Mouse (Mus musculus): ENCODE measurements around the gene Scaf4.

Gene Scaf4

DNA sequence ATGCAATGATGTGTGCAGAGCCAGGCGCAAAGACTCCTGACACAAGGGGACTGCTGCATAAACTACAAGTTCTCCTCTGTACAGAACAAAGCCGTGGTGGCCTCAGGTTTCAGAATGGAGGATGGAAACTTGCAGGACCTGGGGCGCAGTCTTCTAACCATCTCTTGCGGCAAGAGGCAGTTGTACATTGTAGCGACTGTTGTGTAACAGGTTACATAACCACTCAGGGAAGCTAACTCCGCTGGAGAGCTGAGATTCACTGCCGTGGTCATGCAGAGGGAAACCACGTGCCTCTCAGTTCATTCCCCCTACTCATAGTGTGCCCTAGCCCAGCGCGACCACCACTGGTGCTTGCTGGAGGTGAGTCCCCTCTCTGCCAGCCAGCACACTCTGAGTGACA, 85.1 kb downstream of the Scaf4 start:
- DNase-seq (ENCODE audit: low read depth) = no peak

DNA sequence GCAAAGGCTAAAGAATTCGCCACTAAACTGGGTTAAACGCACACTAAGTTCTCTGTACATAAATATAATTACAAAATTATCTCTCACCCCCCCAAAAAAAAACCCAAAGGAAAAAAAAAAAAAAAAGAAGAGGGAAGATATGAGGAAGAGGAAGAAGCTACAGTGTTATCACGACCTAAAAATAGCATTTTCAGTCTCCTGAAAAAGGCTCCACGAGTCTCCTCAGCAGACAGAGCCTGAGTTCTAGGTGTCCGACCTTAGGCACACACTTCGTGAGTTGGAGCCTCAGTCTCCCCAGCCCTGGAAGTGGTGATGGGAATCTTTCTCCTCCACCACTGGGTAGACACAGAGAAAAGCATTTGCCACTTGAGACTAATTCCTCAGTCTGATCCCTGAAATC, 85.7 kb downstream of the Scaf4 start:
- no peak for DNase-seq (ENCODE audit: low read depth)

DNA sequence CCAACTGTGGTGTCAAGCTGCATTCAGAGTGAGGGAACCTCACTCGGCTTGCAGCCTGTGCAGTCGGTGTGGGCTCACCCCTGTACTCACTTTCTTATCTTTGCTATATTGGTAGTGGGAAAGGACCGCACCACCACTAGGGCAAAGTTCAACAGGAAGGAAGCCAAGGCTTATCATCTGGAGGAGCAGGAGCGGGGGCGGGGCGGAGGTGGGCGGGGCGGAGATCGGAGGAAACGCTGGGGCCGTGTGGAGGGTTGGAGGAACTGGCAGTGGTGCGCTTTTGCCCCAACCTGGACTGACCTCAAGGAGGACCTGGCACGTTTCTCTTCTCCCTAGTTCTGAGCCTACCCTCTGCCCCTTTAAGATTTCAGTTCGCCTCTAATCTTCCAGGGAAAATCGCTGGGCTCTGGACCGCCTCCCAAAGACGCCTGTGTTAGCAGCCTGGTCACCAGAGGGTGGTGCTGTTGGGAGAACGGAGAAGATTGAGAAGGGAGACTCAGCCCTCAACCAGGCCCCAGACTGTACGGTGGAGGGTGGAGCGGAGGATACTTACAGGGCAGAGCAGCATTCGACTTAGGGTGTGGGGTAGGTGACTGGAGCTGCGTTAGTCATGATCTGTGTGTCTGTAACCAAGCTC, 86.8 kb downstream of the Scaf4 start:
- DNase-seq (ENCODE audit: low read depth) = peak; percentile 60

DNA sequence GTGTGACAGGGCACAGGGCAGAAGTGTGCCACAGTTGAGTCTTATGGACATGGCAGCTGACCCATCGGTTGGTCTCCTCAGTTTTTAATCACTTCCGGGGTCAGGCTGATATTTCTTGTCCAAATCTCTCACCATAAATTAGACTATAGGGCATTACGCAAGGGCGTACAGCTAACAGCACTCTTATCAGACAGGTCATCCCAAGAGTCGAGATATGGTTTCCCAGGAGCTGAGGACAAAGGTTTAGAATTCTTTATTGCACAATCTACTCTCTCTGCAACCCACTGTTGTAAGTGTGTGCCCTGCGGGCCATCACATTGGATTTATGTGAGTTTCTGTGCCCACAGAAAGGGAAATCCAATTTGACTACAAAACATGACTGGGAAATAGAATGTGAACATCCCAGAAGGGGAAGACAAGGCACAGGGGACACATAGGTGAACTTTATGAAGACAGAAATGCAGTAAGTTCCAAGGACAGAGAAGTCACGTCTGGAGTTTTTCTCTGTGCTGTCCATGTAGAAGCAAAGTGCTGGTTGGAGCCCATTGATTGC, 87.5 kb downstream of the Scaf4 start:
- DNase-seq (ENCODE audit: low read depth) = no peak

DNA sequence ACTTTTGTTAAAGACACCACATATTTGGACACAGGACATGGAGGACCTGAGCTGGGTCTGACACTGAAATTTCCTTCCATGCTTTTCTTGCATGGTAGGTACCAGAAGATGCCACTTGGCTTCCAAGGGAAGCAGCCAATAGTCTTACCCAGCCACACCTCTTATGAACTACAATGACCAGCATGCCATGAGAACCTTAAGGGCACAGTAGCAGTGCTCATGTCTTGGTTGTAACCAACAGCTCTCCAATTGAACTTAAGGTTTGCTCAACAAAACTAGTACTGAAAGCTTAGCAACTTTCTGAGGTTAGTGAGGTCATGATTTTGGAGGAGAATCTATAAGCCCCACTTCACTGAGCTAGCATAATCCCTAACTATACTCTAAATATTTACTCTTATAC, 90.6 kb downstream of the Scaf4 start:
- DNase-seq (ENCODE audit: low read depth) = no peak

DNA sequence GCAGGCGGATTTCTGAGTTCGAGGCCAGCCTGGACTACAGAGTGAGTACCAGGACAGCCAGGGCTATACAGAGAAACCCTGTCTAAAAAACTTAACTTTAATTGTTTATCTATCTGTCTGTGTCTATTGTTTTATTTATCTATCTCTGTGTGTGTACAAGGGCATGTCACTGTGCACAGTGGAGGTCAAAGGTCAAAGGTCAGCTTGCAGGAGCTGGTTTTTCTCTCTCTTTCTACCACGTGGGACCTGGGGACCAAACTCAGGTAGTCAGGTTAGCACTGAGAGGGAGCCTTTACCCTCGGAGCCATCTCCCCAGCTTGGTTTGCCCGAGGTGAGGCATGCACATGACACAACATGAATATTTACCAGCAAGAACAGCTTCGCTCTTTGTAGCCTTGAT, 93.0 kb downstream of the Scaf4 start:
- DNase-seq (ENCODE audit: low read depth) = no peak

DNA sequence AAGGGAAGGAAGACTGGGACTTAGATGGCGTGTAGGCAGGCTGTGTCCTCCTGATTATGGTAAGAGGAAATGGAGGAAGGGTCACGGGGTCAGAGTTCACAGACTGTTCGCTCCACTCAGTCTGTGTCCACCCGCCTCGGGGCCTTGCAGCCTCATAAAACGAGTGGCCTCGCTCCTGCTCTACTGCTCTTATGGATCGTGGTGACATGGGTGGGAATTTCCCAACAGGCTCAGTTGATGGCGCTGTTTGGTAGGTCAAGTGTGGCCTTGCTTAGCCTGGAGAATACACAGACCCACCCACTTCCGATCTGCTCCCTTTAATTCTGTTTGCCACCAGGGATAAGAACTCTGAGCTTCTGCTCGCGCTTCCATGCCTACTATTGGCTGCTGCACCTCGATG, 96.8 kb downstream of the Scaf4 start:
- DNase-seq (ENCODE audit: low read depth) = no peak

DNA sequence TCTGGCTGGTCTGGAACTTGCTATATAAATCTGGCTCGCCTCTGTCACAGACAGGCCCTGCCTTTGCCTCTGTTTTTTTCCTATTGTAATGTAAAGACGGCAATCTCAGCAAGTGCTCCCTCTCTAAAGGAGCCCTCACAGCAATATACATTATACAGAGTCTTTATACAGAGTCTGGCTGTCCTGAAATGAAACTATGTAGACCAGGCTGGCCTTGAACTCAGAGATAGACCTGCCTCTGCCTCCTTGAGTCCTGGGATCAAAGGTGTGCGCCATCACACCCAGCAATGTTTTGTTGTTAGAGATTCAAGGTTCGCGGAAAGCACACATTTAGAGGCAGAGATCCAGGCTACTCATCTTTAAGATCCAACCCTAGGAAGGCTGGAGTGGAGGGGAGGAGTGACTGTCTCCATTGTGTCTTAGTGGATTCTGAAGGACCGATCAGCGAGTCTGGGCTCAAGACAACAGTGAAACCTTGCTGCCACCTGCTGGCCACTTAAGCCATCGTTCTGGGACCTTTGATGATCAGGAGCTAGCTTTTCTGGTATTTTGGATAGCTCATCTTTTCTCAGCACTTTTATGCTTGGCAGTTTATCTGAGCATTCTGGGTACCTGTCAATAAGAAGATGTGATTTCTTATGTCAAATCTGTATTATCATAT, 98.2 kb downstream of the Scaf4 start:
- no peak for DNase-seq (ENCODE audit: low read depth)

DNA sequence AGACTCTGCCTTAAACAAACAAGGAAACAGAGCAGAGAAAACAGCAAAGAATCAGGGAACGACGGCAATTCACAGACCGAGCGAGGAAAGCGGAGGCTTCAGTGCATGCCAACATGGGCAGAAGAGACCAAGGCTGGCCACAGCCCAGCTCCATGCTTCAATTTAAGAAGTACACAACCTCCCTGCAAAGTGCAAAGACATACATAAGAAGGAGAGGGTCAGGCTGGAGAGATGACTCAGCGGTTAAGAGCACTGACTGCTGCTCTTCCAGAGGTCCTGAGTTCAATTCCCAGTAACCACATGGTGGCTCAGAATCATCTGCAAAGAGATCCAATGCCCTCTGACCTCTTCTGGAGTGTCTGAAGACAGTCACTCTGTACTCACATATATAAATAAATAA, 100.2 kb downstream of the Scaf4 start:
- no peak for DNase-seq (ENCODE audit: low read depth)

DNA sequence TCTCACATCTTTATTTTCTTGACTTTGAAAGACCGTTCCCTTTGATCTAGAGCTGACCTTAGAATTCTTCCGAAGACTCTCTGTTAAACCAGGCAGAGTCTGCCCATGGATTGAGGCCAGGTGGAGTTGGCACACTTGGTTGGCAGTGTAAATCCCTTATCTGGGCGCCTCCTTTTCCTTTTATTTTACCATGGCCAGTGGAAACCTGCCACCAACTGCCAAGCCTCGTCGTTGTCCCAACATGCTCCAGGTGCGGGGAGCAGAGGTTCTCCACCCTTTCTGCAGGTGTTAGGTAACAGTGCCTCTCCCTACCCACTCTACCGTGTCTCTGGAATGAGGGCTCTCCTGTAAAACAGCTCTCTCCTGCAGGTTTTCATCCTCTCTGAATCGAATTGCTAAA, 102.6 kb downstream of the Scaf4 start:
- no peak for DNase-seq (ENCODE audit: low read depth)

DNA sequence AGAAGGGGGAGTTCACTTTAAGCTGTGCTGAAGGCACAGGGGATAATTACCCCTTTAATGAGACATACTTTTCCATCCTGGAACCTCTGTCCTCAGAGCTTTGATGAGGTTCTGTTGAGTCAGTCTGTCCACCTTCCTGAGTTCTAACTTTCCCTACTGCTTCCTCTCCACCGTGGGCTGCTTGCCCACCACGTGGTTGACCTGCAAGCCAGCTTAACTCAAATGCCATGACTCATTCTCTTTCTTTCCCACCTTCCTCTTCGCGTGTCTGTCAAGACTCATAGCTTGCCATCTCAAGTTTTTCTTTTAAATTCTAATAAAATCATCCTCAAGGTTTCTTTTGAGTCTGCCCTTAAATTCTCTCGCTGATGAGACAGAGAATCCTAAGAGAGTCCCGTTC, 103.3 kb downstream of the Scaf4 start:
- no peak for DNase-seq (ENCODE audit: low read depth)

DNA sequence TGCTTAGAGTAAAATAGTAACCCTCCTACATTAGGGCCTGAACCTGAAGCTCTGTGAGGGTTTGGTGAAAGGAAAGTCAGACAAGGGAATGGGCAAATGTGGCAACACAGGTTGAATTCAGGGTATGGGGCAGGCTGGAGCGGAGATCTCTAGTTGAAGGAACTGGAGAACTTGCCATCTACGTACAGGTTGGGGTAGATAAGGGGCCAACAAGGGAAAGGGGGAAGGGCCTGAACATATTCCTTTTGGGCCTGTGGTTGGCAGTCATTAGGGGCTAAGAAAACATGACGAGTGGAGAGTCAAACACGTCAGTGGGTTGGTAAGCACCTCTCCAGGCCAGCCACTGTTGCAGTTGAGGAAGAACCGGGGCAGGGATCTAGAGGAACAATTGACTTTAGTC, 104.4 kb downstream of the Scaf4 start:
- DNase-seq (ENCODE audit: low read depth) = no peak

DNA sequence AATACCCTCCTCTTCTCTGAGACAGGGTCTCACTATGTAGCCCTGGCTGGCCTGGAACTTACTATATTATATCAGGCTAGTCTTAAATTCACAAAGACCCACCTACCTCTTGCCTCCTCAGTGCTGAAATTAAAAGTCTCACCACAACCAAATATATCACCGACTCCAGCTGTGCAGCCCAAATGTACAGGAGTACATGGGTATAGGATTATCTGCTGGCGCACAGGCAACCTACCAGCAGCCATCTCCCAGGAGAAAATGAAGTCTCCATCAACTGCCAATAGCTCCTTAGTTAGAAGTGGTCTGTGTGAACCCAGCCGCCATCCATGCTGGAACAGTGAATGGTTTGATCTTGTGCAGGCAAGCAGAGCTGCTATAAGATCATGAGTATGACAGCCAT, 105.9 kb downstream of the Scaf4 start:
- no peak for DNase-seq (ENCODE audit: low read depth)

DNA sequence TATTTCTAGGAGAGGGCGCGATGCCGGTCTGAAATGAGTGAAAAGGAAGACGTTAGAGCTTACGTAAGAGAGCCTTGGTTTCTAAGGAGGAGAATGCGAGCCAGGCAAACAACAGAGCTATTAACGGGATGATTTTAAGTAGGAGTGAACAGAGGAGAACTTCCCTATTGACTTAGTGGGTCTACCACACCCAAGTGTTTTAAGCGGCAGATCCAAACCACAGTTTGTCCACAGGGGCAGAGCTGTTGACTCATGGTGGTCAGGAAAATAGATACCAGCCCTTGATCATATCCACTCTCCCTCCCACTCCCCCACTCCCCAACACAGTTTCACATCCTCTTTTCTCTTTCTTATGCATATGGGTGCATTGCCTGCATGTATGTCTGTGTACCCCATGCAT, 106.9 kb downstream of the Scaf4 start:
- no peak for DNase-seq (ENCODE audit: low read depth)

DNA sequence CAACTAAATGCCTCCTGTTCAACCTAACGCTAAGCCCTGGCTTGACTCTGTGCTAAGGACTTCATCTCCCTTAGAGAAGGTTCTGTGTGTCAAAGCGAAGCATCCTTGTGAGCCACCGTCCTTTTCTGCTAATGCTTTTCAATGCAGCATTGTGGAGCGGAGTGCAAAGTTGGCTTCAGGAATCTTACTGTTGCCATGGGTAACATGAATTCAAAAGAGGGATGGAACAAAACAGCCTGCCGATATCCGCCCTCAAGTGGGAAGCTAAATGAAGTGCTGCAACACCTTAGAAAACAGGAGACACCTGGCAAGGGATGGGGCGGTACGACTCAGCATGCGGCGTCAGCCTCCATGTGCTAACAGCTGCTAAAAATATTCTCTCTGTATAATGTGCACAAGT, 107.8 kb downstream of the Scaf4 start:
- DNase-seq (ENCODE audit: low read depth) = no peak
